Mouse (Mus musculus) spleen, adult 18-20 months (tissue): ENCODE measurements around the gene 9130230L23Rik.

ENCODE experiments used
- DNase-seq, 2 experiments: peaks; one replicate each; pipeline ENCODE4 v3.0.0; 2022; ENCODE audit warnings: mixed read lengths in 2 of 2

The 9130230L23Rik gene

GRCm38 (mm10) chr5:66004134-66004925 lies at the start of gene 9130230L23Rik:
TSS of gene 9130230L23Rik (minus strand) at chr5:66004285.
- DNase-seq: no peak

GRCm38 (mm10) chr5:66052777-66053548 lies 48.9 kb upstream of the 9130230L23Rik start:
- no peak for DNase-seq

GRCm38 (mm10) chr5:66050841-66051240 lies 46.8 kb upstream of the 9130230L23Rik start:
- no peak for DNase-seq

- no peak for DNase-seq
Measured at GRCm38 (mm10) chr5:66046356-66046755, 42.3 kb upstream of the 9130230L23Rik start.

DNA sequence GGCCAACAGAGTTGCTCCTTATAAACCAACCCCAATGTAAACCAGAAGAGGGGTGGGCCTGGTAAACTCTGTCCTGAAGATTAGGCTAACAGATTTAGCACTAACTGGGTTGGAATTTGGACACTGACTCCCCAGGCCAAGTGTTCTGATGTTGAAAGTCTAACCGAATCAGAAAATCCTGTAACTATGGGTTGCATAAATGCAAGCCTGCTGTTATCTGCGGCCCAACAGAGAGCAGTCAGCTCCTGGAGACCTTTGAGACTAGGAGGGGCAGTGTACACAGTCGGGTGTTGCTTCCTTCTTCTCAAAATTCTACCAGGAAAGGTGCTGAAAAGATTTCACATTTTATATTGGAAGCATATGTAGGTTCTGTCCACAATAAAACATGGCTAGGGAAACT lies 39.8 kb upstream of the 9130230L23Rik start:
- no peak for DNase-seq

- no peak for DNase-seq
Measured at GRCm38 (mm10) chr5:66042651-66043340, 38.7 kb upstream of the 9130230L23Rik start.

DNA sequence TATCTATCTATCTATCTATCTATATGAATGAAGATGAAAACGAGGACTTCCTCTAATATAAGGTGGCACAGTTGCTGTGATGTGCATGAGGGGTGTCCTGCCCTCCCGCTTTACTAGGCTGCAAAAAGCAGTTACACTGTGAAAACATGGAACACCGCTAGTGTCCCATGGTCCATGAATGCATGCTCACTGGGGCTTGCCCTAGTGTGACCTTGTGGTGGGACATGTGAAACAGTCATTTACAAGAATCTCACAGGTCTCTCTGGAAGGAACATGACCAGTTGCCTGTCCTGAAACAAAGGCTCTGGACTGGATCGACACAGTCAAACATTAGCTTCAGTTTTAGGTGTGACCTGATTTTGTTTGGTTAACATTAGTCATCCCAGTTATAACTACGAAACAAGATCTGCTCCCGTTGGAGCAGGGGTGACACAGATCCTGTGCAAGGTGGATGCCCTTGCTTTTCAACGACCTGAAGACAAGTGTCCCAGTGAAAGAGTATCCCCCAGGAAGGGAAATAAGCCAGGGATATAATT lies 36.7 kb upstream of the 9130230L23Rik start:
- no peak for DNase-seq

- no peak for DNase-seq
Measured at GRCm38 (mm10) chr5:66039813-66040212, 35.7 kb upstream of the 9130230L23Rik start.

DNA sequence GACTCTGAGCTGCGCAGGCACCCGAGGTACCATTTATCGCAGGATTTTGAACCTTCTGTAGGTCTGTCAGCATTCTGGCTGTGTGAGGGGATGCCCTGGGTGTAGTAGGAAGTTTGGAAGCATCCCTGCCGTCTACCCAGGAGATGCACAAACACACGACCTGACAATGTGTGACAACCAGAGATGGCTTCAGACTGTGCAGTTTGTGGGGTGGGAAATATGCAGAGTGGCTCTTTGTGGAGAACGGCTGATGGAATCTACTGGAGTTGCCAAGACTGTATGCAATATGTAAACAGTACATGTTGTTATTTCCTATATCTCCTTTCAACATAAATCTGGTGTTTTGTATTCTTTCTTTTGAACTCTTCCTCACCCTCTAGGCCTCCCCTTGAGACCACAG lies 33.0 kb upstream of the 9130230L23Rik start:
- DNase-seq: no peak

GRCm38 (mm10) chr5:66036440-66037054 lies 32.5 kb upstream of the 9130230L23Rik start:
- no peak for DNase-seq

DNA sequence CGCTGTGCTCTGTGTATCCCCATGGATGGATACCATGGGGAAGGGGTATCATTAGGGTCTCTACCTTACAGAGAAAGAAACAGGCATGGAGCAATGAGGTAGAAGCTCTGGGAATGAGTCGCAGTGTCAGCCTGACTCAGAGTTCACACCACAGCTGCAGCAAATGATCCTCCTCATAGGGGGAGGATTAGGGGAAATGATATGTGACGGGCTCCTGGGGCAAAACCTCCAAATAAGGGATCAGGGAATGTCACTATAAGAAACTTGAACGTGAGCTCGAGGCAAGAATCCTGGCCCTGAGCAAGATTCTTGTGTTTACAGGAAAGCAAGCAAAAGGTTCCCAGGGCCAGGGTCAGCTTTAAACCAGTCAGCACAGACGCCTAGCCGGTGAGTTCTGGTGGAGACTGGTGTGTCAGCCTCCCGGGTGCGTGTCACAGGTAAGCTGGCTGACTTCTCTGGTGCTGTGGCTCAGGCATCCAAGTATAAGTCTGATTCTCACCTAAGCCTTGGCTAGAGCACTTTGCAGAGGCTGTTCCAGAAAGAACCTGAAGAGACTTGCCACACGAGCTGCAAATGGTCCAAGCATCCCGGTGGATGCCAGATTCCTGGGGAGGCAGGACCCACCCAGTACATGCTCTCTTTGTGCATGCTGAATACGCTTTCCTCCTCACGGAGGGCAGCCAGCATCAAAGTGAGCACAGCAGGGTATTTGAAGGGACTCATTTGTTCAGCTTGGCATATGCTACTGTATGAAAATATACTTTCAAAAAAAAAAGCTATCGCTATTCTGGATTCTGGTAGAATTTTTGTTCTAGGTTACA lies 30.5 kb upstream of the 9130230L23Rik start:
- DNase-seq: no peak

DNA sequence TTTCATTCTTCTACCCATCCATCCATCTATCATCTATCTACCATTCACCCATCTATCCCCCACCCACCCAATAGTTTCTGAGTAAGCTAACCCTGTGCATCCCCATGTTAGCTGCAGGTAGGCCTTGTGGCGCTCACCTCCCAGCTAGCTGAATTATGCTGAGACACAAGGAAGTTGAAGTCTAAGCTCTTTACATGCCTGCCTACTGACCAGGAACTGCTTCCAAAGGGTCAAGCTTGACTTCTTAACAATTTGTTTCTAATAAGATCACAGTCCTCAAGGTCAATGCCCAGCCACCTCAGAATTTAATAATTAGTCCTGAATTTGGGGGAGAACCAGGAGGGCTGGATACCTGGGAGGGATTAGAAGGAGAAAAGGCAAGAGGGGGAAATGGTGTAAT lies 28.7 kb upstream of the 9130230L23Rik start:
- no peak for DNase-seq

GRCm38 (mm10) chr5:66031699-66032098 lies 27.6 kb upstream of the 9130230L23Rik start:
- DNase-seq: no peak

DNA sequence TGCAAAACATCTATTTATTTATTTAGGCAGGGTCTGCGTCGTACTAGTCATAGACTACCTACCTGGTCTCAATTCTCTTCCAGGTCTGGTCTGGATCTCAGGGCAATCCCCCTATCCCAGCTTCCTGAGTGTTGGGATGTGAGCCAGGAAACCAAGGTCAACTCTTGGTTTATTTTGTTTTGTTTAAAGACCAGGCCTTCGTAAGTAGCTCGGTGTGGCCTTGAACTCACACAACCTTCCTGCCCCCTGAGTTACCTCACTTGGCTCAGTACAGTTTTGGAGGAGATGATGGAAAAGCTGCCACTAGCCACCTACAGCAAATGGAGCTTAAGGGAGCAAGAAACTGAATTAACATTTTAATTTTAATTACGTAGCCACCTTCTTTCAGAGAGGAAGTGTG lies 24.1 kb upstream of the 9130230L23Rik start:
- no peak for DNase-seq

GRCm38 (mm10) chr5:66027206-66027605 lies 23.1 kb upstream of the 9130230L23Rik start:
- no peak for DNase-seq

GRCm38 (mm10) chr5:66026796-66027195 lies 22.7 kb upstream of the 9130230L23Rik start:
- no peak for DNase-seq

GRCm38 (mm10) chr5:66015449-66015961 lies 11.4 kb upstream of the 9130230L23Rik start:
- DNase-seq: no peak

DNA sequence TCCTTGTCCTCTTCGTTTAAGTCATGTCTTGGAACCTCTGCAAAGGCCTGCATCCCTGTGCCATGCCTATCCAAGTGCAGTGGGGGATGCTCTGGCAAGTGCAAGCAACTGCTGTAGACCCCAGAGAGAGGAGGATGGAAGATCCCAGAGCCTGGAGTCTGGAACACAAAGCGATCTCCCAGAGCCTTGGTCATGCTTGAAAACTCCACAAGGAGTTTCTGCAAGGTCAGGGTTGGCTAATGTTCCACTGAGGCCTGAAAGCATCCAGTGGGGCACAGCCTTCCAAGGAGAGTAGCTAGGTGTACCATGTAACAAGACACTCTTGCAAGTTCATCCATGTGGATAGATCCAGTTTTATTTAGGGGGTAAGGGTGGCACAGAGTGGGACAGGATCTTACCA lies 10.4 kb upstream of the 9130230L23Rik start:
- no peak for DNase-seq

- no peak for DNase-seq
Measured at GRCm38 (mm10) chr5:66013999-66014398, 9.9 kb upstream of the 9130230L23Rik start.

- DNase-seq: no peak
Measured at GRCm38 (mm10) chr5:66008245-66008967, 4.3 kb upstream of the 9130230L23Rik start.
